Mouse (Mus musculus) kidney, embryonic 16.5 days (tissue): ENCODE results near the gene Rhobtb1. TPM values are rescaled to one million over a fixed set of nuclear protein-coding genes. Genes with fewer than 3 reads are reported as not detected.

Experiments
- ATAC-seq: fragments of 200-750 bp; cut with Nextera tagmentation; 2 replicates; pipeline ENCODE4 v1.8.0; 2017; ENCODE audit warnings: moderate TSS enrichment; ENCODE audit not compliant: low FRiP score, low TSS enrichment
- H3K27ac ChIP-seq: fragments of 300-500 bp; sonication (generic); 2 replicates; pipeline ENCODE4 v1.5.1; 2014; ENCODE audit warnings: low read length
- H3K27me3 ChIP-seq: fragments of 300-500 bp; sonication (generic); 2 replicates; pipeline ENCODE4 v1.6.1; 2014; ENCODE audit warnings: low read length, control low read depth, mixed read lengths; ENCODE audit not compliant: insufficient read depth
- H3K36me3 ChIP-seq: fragments of 300-500 bp; sonication (generic); 2 replicates; pipeline ENCODE4 v1.6.1; 2014; ENCODE audit warnings: low read length, control low read depth, mixed read lengths; ENCODE audit not compliant: insufficient read depth
- H3K4me1 ChIP-seq: fragments of 300-500 bp; sonication (generic); 2 replicates; pipeline ENCODE4 v1.6.1; 2014; ENCODE audit warnings: low read length, control low read depth, mixed read lengths; ENCODE audit not compliant: insufficient read depth
- H3K4me2 ChIP-seq: fragments of 300-500 bp; sonication (generic); replicated peaks from 2 replicates; pipeline ENCODE4 v1.6.1; 2014; ENCODE audit warnings: low read depth, low read length
- H3K4me3 ChIP-seq: fragments of 300-500 bp; sonication (generic); 2 replicates; pipeline ENCODE4 v1.5.1; 2014; ENCODE audit warnings: mild to moderate bottlenecking, low read length
- H3K9ac ChIP-seq: fragments of 300-500 bp; sonication (generic); replicated peaks from 2 replicates; pipeline ENCODE4 v1.6.1; 2014; ENCODE audit warnings: low read length
- H3K9me3 ChIP-seq: fragments of 300-500 bp; sonication (generic); 2 replicates; pipeline ENCODE4 v1.6.1; 2016; ENCODE audit warnings: low read length, control low read depth
- WGBS: fragments of 180-500 bp; shearing (Covaris S2); extraction: QIAGEN DNeasy Blood & Tissue Kit; methylation state at CpG from one replicate; pipeline ENCODE4 v1.1.7; 2014; 5-methylcytosine and 5-hydroxymethylcytosine counted together
- polyA plus RNA-seq: library from polyadenylated mRNA; unstranded; fragments of >200 nt; fragmentation: Nextera tagmentation; extraction: Ambion mirVana; gene quantifications from 2 replicates; pipeline ENCODE4 v1.2.1, GENCODE M21; 2015

The Rhobtb1 gene
- polyA plus RNA-seq, 1 experiment from 2014 or later: 22.2 TPM

- 1% methylated on average over 20 of the region's 21 CpGs for WGBS
- Histone ChIP-seq H3K4me2 (peak overlapping the region; percentile 95), H3K36me3 (peaks cover 15% of the 10 kb centered on the region), H3K9ac (peak overlapping the region; percentile 93), H3K27ac (peak overlapping the region; percentile 99), H3K9me3 (no peaks in the 10 kb centered on the region; the same call in 1 of the 2 replicates), H3K27me3 (no peaks in the 10 kb centered on the region), H3K4me1 (peaks cover 7% of the 10 kb centered on the region; the same call in 1 of the 2 replicates), H3K4me3 (peak overlapping the region; percentile 81)
- peak; percentile 39 for ATAC-seq
These were observed 62.2 kb downstream of the Rhobtb1 start for GRCm38 (mm10) chr10:69213451-69213877.

- ATAC-seq: no peak
- peaks cover 7% of the 10 kb centered on the region; the same call in 1 of the 2 replicates for H3K4me1 ChIP-seq
- peak overlapping the region; percentile 93 for H3K9ac ChIP-seq
- H3K4me3 ChIP-seq: peak overlapping the region; percentile 81
- H3K36me3 ChIP-seq: peaks cover 15% of the 10 kb centered on the region
- no peaks in the 10 kb centered on the region; the same call in 1 of the 2 replicates for H3K9me3 ChIP-seq
- peak overlapping the region; percentile 99; the same call in 1 of the 2 replicates for H3K27ac ChIP-seq
- peak overlapping the region; percentile 95 for H3K4me2 ChIP-seq
- 31% methylated on average over 5 of the region's 5 CpGs for WGBS
- H3K27me3 ChIP-seq: no peaks in the 10 kb centered on the region
These were observed 62.8 kb downstream of the Rhobtb1 start for GRCm38 (mm10) chr10:69213986-69214385.

GRCm38 (mm10) chr10:69217127-69217690 lies 66.0 kb downstream of the Rhobtb1 start:
- H3K4me3 ChIP-seq: no peak overlapping the region
- ATAC-seq: no peak
- H3K4me1 ChIP-seq: peaks cover 7% of the 10 kb centered on the region; the same call in 1 of the 2 replicates
- H3K36me3 ChIP-seq: peaks cover 10% of the 10 kb centered on the region; the same call in 1 of the 2 replicates
- no peak overlapping the region for H3K9ac ChIP-seq
- no peaks in the 10 kb centered on the region; the same call in 1 of the 2 replicates for H3K9me3 ChIP-seq
- 92% methylated on average over 4 of the region's 4 CpGs for WGBS
- no peak overlapping the region for H3K4me2 ChIP-seq
- H3K27me3 ChIP-seq: no peaks in the 10 kb centered on the region
- H3K27ac ChIP-seq: no peak overlapping the region

- H3K36me3 ChIP-seq: peaks cover 10% of the 10 kb centered on the region; the same call in 1 of the 2 replicates
- no peak overlapping the region for H3K27ac ChIP-seq
- ATAC-seq: peak; percentile 41; the same call in 1 of the 2 replicates
- no peaks in the 10 kb centered on the region; the same call in 1 of the 2 replicates for H3K9me3 ChIP-seq
- H3K4me3 ChIP-seq: no peak overlapping the region
- H3K4me1 ChIP-seq: peaks cover 7% of the 10 kb centered on the region; the same call in 1 of the 2 replicates
- no peak overlapping the region for H3K4me2 ChIP-seq
- WGBS: 69% methylated on average over 14 of the region's 14 CpGs
- H3K9ac ChIP-seq: no peak overlapping the region
- H3K27me3 ChIP-seq: no peaks in the 10 kb centered on the region
These were observed 67.4 kb downstream of the Rhobtb1 start for GRCm38 (mm10) chr10:69218458-69219288.

GRCm38 (mm10) chr10:69219289-69219626 lies 68.0 kb downstream of the Rhobtb1 start:
- Histone ChIP-seq H3K9me3 (no peaks in the 10 kb centered on the region; the same call in 1 of the 2 replicates), H3K4me2 (no peak overlapping the region), H3K9ac (no peak overlapping the region), H3K36me3 (peaks cover 10% of the 10 kb centered on the region; the same call in 1 of the 2 replicates), H3K27ac (no peak overlapping the region), H3K27me3 (no peaks in the 10 kb centered on the region), H3K4me1 (peaks cover 2% of the 10 kb centered on the region; the same call in 1 of the 2 replicates), H3K4me3 (no peak overlapping the region)
- ATAC-seq: no peak
- 93% methylated on average over 2 of the region's 2 CpGs for WGBS

- Histone ChIP-seq H3K27me3 (no peaks in the 10 kb centered on the region), H3K4me2 (no peak overlapping the region), H3K36me3 (peaks cover 10% of the 10 kb centered on the region; the same call in 1 of the 2 replicates), H3K4me1 (no peaks in the 10 kb centered on the region), H3K9me3 (no peaks in the 10 kb centered on the region; the same call in 1 of the 2 replicates), H3K9ac (no peak overlapping the region), H3K4me3 (no peak overlapping the region), H3K27ac (no peak overlapping the region)
- no peak for ATAC-seq
- WGBS: 74% methylated on average over 6 of the region's 6 CpGs
These were observed 69.1 kb downstream of the Rhobtb1 start for GRCm38 (mm10) chr10:69220296-69220695.

GRCm38 (mm10) chr10:69221148-69221547 lies 69.9 kb downstream of the Rhobtb1 start:
- WGBS: 96% methylated on average over 9 of the region's 9 CpGs
- peaks cover 8% of the 10 kb centered on the region; the same call in 1 of the 2 replicates for H3K36me3 ChIP-seq
- no peak overlapping the region for H3K4me2 ChIP-seq
- H3K9ac ChIP-seq: no peak overlapping the region
- H3K27ac ChIP-seq: no peak overlapping the region
- H3K9me3 ChIP-seq: no peaks in the 10 kb centered on the region; the same call in 1 of the 2 replicates
- no peak overlapping the region for H3K4me3 ChIP-seq
- ATAC-seq: no peak
- H3K27me3 ChIP-seq: no peaks in the 10 kb centered on the region
- H3K4me1 ChIP-seq: no peaks in the 10 kb centered on the region

- H3K27me3 ChIP-seq: no peaks in the 10 kb centered on the region
- no peak overlapping the region for H3K4me2 ChIP-seq
- no peak overlapping the region for H3K27ac ChIP-seq
- H3K36me3 ChIP-seq: peaks cover 3% of the 10 kb centered on the region; the same call in 1 of the 2 replicates
- H3K9me3 ChIP-seq: no peaks in the 10 kb centered on the region; the same call in 1 of the 2 replicates
- WGBS: 90% methylated on average over 3 of the region's 3 CpGs
- H3K4me3 ChIP-seq: no peak overlapping the region
- no peaks in the 10 kb centered on the region for H3K4me1 ChIP-seq
- H3K9ac ChIP-seq: no peak overlapping the region
- ATAC-seq: no peak
These were observed 70.7 kb downstream of the Rhobtb1 start for GRCm38 (mm10) chr10:69221955-69222354.

- Histone ChIP-seq H3K4me3 (no peak overlapping the region), H3K4me1 (no peaks in the 10 kb centered on the region), H3K36me3 (no peaks in the 10 kb centered on the region), H3K9me3 (no peaks in the 10 kb centered on the region), H3K9ac (no peak overlapping the region), H3K27me3 (no peaks in the 10 kb centered on the region), H3K27ac (no peak overlapping the region), H3K4me2 (no peak overlapping the region)
- 95% methylated on average over 4 of the region's 4 CpGs for WGBS
- no peak for ATAC-seq
These were observed 72.0 kb downstream of the Rhobtb1 start for GRCm38 (mm10) chr10:69223232-69223631.
